In genomic region chr17:34218675-34219074, GRCm38 (mm10) we compare ENCODE assay signal across 10 mouse cellular contexts. TPM values are rescaled to one million over a fixed set of nuclear protein-coding genes. Genes with fewer than 3 reads are reported as not detected.
DNase-seq lines count a peak whose midpoint lies in the region; ATAC-seq and TF ChIP-seq lines count a peak whose summit lies in the region.
"Had no signal": no experiment of that assay in that cellular context is flagged by ENCODE, and none has a peak within 500 bp of the region (broad histone marks: within the 10 kb centered on the region; RNA-seq: fewer than 3 reads in every experiment).

No protein-coding gene starts in this region.

- no peak for TF ChIP-seq CTCF in heart, postnatal 0 days (IDR thresholded peaks at IDR 0.05; ENCODE audit: low read depth)
- no peak for TF ChIP-seq CTCF in lung, postnatal 0 days (IDR thresholded peaks at IDR 0.05)

- H3K9ac ChIP-seq in hindbrain, embryonic 16.5 days (ENCODE audit: low read depth, low read length): no peak overlapping the region
- H3K9ac ChIP-seq in hindbrain, embryonic 13.5 days: no peak overlapping the region
- H3K9ac ChIP-seq in heart, postnatal 0 days (replicated peaks; ENCODE audit: low read depth, low read length): no peak overlapping the region
- H3K9ac ChIP-seq in lung, postnatal 0 days (replicated peaks; ENCODE audit: low read depth): no peak overlapping the region
- H3K9ac ChIP-seq: liver, embryonic 14.5 days had no signal

- H3K4me2 ChIP-seq in hindbrain, embryonic 16.5 days (ENCODE audit: low read length): peak overlapping the region; percentile 1
- no peak overlapping the region for H3K4me2 ChIP-seq in hindbrain, embryonic 13.5 days
- H3K4me2 ChIP-seq in heart, postnatal 0 days (ENCODE audit: low read depth, low read length): no peak overlapping the region
- H3K4me2 ChIP-seq in lung, postnatal 0 days (replicated peaks; ENCODE audit: low read depth, low read length): peak overlapping the region; percentile 35

- H3K4me3 ChIP-seq in hindbrain, embryonic 16.5 days (ENCODE audit: low read length): no peak overlapping the region
- no peak overlapping the region for H3K4me3 ChIP-seq in hindbrain, embryonic 13.5 days
- H3K4me3 ChIP-seq in heart, postnatal 0 days (ENCODE audit: low read depth, low read length): no peak overlapping the region
- peak overlapping the region; percentile 10; the same call in 1 of the 2 replicates for H3K4me3 ChIP-seq in lung, postnatal 0 days (ENCODE audit: low read depth, low read length)

- TF ChIP-seq EP300 in heart, postnatal 0 days (IDR thresholded peaks at IDR 0.05; ENCODE audit: low read depth): no peak
- no peak for TF ChIP-seq EP300 in lung, postnatal 0 days (IDR thresholded peaks at IDR 0.05)

- H3K9me3 ChIP-seq in hindbrain, embryonic 16.5 days (ENCODE audit: control insufficient read depth, low read length): no peaks in the 10 kb centered on the region
- H3K9me3 ChIP-seq in hindbrain, embryonic 13.5 days: no peaks in the 10 kb centered on the region
- no peaks in the 10 kb centered on the region for H3K9me3 ChIP-seq in heart, postnatal 0 days (replicated peaks; ENCODE audit: control insufficient read depth, low read length)
- H3K9me3 ChIP-seq in lung, postnatal 0 days (ENCODE audit: low read length): no peaks in the 10 kb centered on the region

- no peak for ATAC-seq in hindbrain, embryonic 16.5 days
- ATAC-seq in hindbrain, embryonic 13.5 days (ENCODE audit: low FRiP score): no peak
- ATAC-seq in heart, postnatal 0 days (ENCODE audit: insufficient read depth, low read depth): peak; percentile 53
- ATAC-seq in lung, postnatal 0 days: peak; percentile 59

- H3K27me3 ChIP-seq in hindbrain, embryonic 16.5 days (replicated peaks; ENCODE audit: control insufficient read depth, insufficient read depth, low read length): peaks cover 6% of the 10 kb centered on the region; the same call in 1 of the 2 replicates
- peaks cover 22% of the 10 kb centered on the region for H3K27me3 ChIP-seq in hindbrain, embryonic 13.5 days
- H3K27me3 ChIP-seq in heart, postnatal 0 days (ENCODE audit: control insufficient read depth, insufficient read depth, low read length): peaks cover 8% of the 10 kb centered on the region; the same call in 1 of the 2 replicates
- no peaks in the 10 kb centered on the region for H3K27me3 ChIP-seq in lung, postnatal 0 days (replicated peaks; ENCODE audit: insufficient read depth, low read length)

- no peaks in the 10 kb centered on the region; the same call in 1 of the 2 replicates for H3K4me1 ChIP-seq in hindbrain, embryonic 16.5 days (ENCODE audit: control insufficient read depth, insufficient read depth, low read depth, low read length)
- H3K4me1 ChIP-seq in hindbrain, embryonic 13.5 days (replicated peaks): no peaks in the 10 kb centered on the region
- no peaks in the 10 kb centered on the region for H3K4me1 ChIP-seq in heart, postnatal 0 days (ENCODE audit: control insufficient read depth, insufficient read depth)
- no peaks in the 10 kb centered on the region for H3K4me1 ChIP-seq in lung, postnatal 0 days (ENCODE audit: insufficient read depth, low read depth, low read length)

- H3K27ac ChIP-seq in hindbrain, embryonic 16.5 days (ENCODE audit: low read depth, low read length): no peak overlapping the region
- H3K27ac ChIP-seq in hindbrain, embryonic 13.5 days: no peak overlapping the region
- H3K27ac ChIP-seq in heart, postnatal 0 days (ENCODE audit: low read depth): no peak overlapping the region
- H3K27ac ChIP-seq in lung, postnatal 0 days (ENCODE audit: low read length): peak overlapping the region; percentile 47
- H3K27ac ChIP-seq: liver, embryonic 14.5 days had no signal

- WGBS in hindbrain, embryonic 16.5 days: 57% methylated on average over 11 of the region's 11 CpGs
- whole genome bisulfite sequencing in hindbrain, embryonic 13.5 days: 78% methylated on average over 11 of the region's 11 CpGs
- WGBS in heart, postnatal 0 days: 64% methylated on average over 11 of the region's 11 CpGs
- WGBS in lung, postnatal 0 days: 54% methylated on average over 11 of the region's 11 CpGs

- no peaks in the 10 kb centered on the region for H3K36me3 ChIP-seq in hindbrain, embryonic 16.5 days (ENCODE audit: control insufficient read depth, insufficient read depth, low read length)
- no peaks in the 10 kb centered on the region for H3K36me3 ChIP-seq in hindbrain, embryonic 13.5 days
- H3K36me3 ChIP-seq in heart, postnatal 0 days (replicated peaks; ENCODE audit: control insufficient read depth, insufficient read depth, low read length): 0 out of 2 replicates have a peak, but pooled peaks cover 5% of the 10 kb centered on the region
- H3K36me3 ChIP-seq in lung, postnatal 0 days (ENCODE audit: insufficient read depth, low read length): no peaks in the 10 kb centered on the region

- DNase-seq in urinary bladder, postnatal 14 days (ENCODE audit: low spot score): peak; percentile 31
- no peak for DNase-seq in urinary bladder, postnatal 25 days (ENCODE audit: low spot score)
- no peak for DNase-seq in heart, postnatal 0 days (ENCODE audit: low spot score)
- DNase-seq in lung, postnatal 0 days (ENCODE audit: low spot score): peak; percentile 49
- no peak for DNase-seq in cerebellum, adult 11-12 months
- no peak for DNase-seq in cerebellum, adult 18-20 months

RNA-seq across cellular contexts. Expression of gene Tap2, which starts 15.3 kb away (rescaled TPM):
- polyA plus RNA-seq in hindbrain, embryonic 16.5 days (2015; fragmentation: Nextera tagmentation; extraction: Ambion mirVana): 2.9 and 3.2 TPM in 2 replicates
- polyA plus RNA-seq in hindbrain, embryonic 13.5 days (2015; fragmentation: Nextera tagmentation; extraction: Ambion mirVana): 2.1 and 2.2 TPM in 2 replicates
- total RNA-seq in heart, postnatal 0 days (2014; rRNA removed; ENCODE audit: low replicate concordance): 3.3 and 14.5 TPM in 2 replicates
- 7.0 and 7.5 TPM in 2 replicates for polyA plus RNA-seq in heart, postnatal 0 days (2015; fragmentation: Nextera tagmentation; extraction: Ambion mirVana)
- 23.9 and 26.1 TPM in 2 replicates for polyA plus RNA-seq in lung, postnatal 0 days (2015; fragmentation: Nextera tagmentation; extraction: Ambion mirVana)

RNA-seq across cellular contexts. Expression of gene H2-Ob, which starts 20.0 kb away (rescaled TPM):
- polyA plus RNA-seq in hindbrain, embryonic 16.5 days (2015; fragmentation: Nextera tagmentation; extraction: Ambion mirVana): 0.16 and 0.33 TPM in 2 replicates
- polyA plus RNA-seq in hindbrain, embryonic 13.5 days (2015; fragmentation: Nextera tagmentation; extraction: Ambion mirVana): 0.06 TPM in 1 of 2 replicates, not detected in the other
- total RNA-seq in heart, postnatal 0 days (2014; rRNA removed; ENCODE audit: low replicate concordance): not detected in 2 replicates
- polyA plus RNA-seq in heart, postnatal 0 days (2015; fragmentation: Nextera tagmentation; extraction: Ambion mirVana): 0.08 and 0.14 TPM in 2 replicates
- polyA plus RNA-seq in lung, postnatal 0 days (2015; fragmentation: Nextera tagmentation; extraction: Ambion mirVana): 0.43 and 1.2 TPM in 2 replicates
- total RNA-seq: ES-E14 had no signal

RNA-seq across cellular contexts. Expression of gene Psmb8, which starts 21.2 kb away (rescaled TPM):
- 3.0 and 4.1 TPM in 2 replicates for polyA plus RNA-seq in hindbrain, embryonic 16.5 days (2015; fragmentation: Nextera tagmentation; extraction: Ambion mirVana)
- 2.7 and 3.7 TPM in 2 replicates for polyA plus RNA-seq in hindbrain, embryonic 13.5 days (2015; fragmentation: Nextera tagmentation; extraction: Ambion mirVana)
- total RNA-seq in heart, postnatal 0 days (2014; rRNA removed; ENCODE audit: low replicate concordance): 9.7 and 11.0 TPM in 2 replicates
- 9.4 and 9.9 TPM in 2 replicates for polyA plus RNA-seq in heart, postnatal 0 days (2015; fragmentation: Nextera tagmentation; extraction: Ambion mirVana)
- polyA plus RNA-seq in lung, postnatal 0 days (2015; fragmentation: Nextera tagmentation; extraction: Ambion mirVana): 54.9 and 58.6 TPM in 2 replicates

RNA-seq across cellular contexts. Expression of gene Psmb9, which starts 31.1 kb away (rescaled TPM):
- 1.8 and 2.2 TPM in 2 replicates for polyA plus RNA-seq in hindbrain, embryonic 16.5 days (2015; fragmentation: Nextera tagmentation; extraction: Ambion mirVana)
- polyA plus RNA-seq in hindbrain, embryonic 13.5 days (2015; fragmentation: Nextera tagmentation; extraction: Ambion mirVana): 0.89 and 1.5 TPM in 2 replicates
- total RNA-seq in heart, postnatal 0 days (2014; rRNA removed; ENCODE audit: low replicate concordance): 2.9 and 6.3 TPM in 2 replicates
- 2.5 and 3.6 TPM in 2 replicates for polyA plus RNA-seq in heart, postnatal 0 days (2015; fragmentation: Nextera tagmentation; extraction: Ambion mirVana)
- 16.4 and 17.1 TPM in 2 replicates for polyA plus RNA-seq in lung, postnatal 0 days (2015; fragmentation: Nextera tagmentation; extraction: Ambion mirVana)

RNA-seq across cellular contexts. Expression of gene Tap1, which starts 31.3 kb away (rescaled TPM):
- 4.6 and 6.1 TPM in 2 replicates for polyA plus RNA-seq in hindbrain, embryonic 16.5 days (2015; fragmentation: Nextera tagmentation; extraction: Ambion mirVana)
- polyA plus RNA-seq in hindbrain, embryonic 13.5 days (2015; fragmentation: Nextera tagmentation; extraction: Ambion mirVana): 1.1 and 1.3 TPM in 2 replicates
- total RNA-seq in heart, postnatal 0 days (2014; rRNA removed; ENCODE audit: low replicate concordance): 8.8 and 10.7 TPM in 2 replicates
- 2.7 and 3.7 TPM in 2 replicates for polyA plus RNA-seq in heart, postnatal 0 days (2015; fragmentation: Nextera tagmentation; extraction: Ambion mirVana)
- polyA plus RNA-seq in lung, postnatal 0 days (2015; fragmentation: Nextera tagmentation; extraction: Ambion mirVana): 11.6 and 12.6 TPM in 2 replicates

Comparison
In these comparisons a context has a peak if more than half of its experiments do, and no peak if none do; other contexts are left out.
1. H3K4me2 ChIP-seq: peak in hindbrain, embryonic 16.5 days (single experiment) and lung, postnatal 0 days (single experiment); none in hindbrain, embryonic 13.5 days (single experiment) and heart, postnatal 0 days (single experiment).
2. DNase-seq: peak in urinary bladder, postnatal 14 days (single experiment) and lung, postnatal 0 days (single experiment); none in urinary bladder, postnatal 25 days (single experiment), heart, postnatal 0 days (single experiment), cerebellum, adult 11-12 months (single experiment) and cerebellum, adult 18-20 months (0 of 2).
3. ATAC-seq: peak in heart, postnatal 0 days (single experiment) and lung, postnatal 0 days (single experiment); none in hindbrain, embryonic 16.5 days (single experiment) and hindbrain, embryonic 13.5 days (single experiment).